Mouse (Mus musculus) cerebellum, postnatal 36 days (tissue): ENCODE measurements around the gene Golgb1.
"Not testable (repeated sequence)": the region's sequence is repeated elsewhere in the genome, so short reads cannot be mapped to it uniquely, and the experiment has no call there.

Source experiments
- DNase-seq, 2 experiments: peaks; one replicate each; pipeline ENCODE4 v3.0.0; 2021 to 2022; ENCODE audit warnings: mixed read lengths in 2 of 2

Golgb1 gene

GRCm38 (mm10) chr16:36874583-36875275 lies at the start of gene Golgb1, which contains the start of gene Eaf2:
Golgb1 (plus strand) TSS chr16:36875140.
Eaf2 (minus strand) TSS chr16:36875003.
- DNase-seq: peak; percentile 93 to 95

GRCm38 (mm10) chr16:36827611-36828053 lies 47.3 kb upstream of the Golgb1 start:
- DNase-seq: no peak

- DNase-seq: peak; percentile 76 to 83
These were observed 46.7 kb upstream of the Golgb1 start, which contains the start of gene Iqcb1 for GRCm38 (mm10) chr16:36828054-36828786. Iqcb1 (plus strand) TSS chr16:36828385.

GRCm38 (mm10) chr16:36828820-36829219 lies 46.1 kb upstream of the Golgb1 start:
- no peak for DNase-seq

- not testable (repeated sequence) for DNase-seq
These were observed 28.0 kb upstream of the Golgb1 start for GRCm38 (mm10) chr16:36846894-36847293.

- DNase-seq: no peak
These were observed 23.7 kb upstream of the Golgb1 start for GRCm38 (mm10) chr16:36851202-36851601.

- DNase-seq: no peak
These were observed 11.4 kb upstream of the Golgb1 start for GRCm38 (mm10) chr16:36863585-36863984.

- DNase-seq: no peak
These were observed 5.5 kb upstream of the Golgb1 start for GRCm38 (mm10) chr16:36869442-36869841.

- peak; percentile 56 to 64 for DNase-seq
These were observed 424 bp downstream of the Golgb1 start for GRCm38 (mm10) chr16:36875276-36875851.

- DNase-seq: no peak
These were observed 2.4 kb downstream of the Golgb1 start for GRCm38 (mm10) chr16:36877316-36877715.

GRCm38 (mm10) chr16:36882737-36883343 lies 7.9 kb downstream of the Golgb1 start:
- DNase-seq: peak in 1 of 2 experiments; percentile 56

GRCm38 (mm10) chr16:36884881-36885280 lies 9.9 kb downstream of the Golgb1 start:
- peak; percentile 19 to 22 for DNase-seq

GRCm38 (mm10) chr16:36885912-36886311 lies 11.0 kb downstream of the Golgb1 start:
- DNase-seq: no peak

- DNase-seq: no peak
These were observed 12.6 kb downstream of the Golgb1 start for GRCm38 (mm10) chr16:36887546-36887945.

GRCm38 (mm10) chr16:36890559-36890958 lies 15.6 kb downstream of the Golgb1 start:
- DNase-seq: no peak

- no peak for DNase-seq
These were observed 16.5 kb downstream of the Golgb1 start for GRCm38 (mm10) chr16:36891415-36891814.

- DNase-seq: no peak
These were observed 18.4 kb downstream of the Golgb1 start for GRCm38 (mm10) chr16:36893317-36893716.

GRCm38 (mm10) chr16:36896712-36897111 lies 21.8 kb downstream of the Golgb1 start:
- DNase-seq: no peak

GRCm38 (mm10) chr16:36903156-36903555 lies 28.2 kb downstream of the Golgb1 start:
- DNase-seq: no peak

GRCm38 (mm10) chr16:36911909-36912308 lies 37.0 kb downstream of the Golgb1 start:
- no peak for DNase-seq

GRCm38 (mm10) chr16:36912311-36912710 lies 37.4 kb downstream of the Golgb1 start:
- no peak for DNase-seq

GRCm38 (mm10) chr16:36914195-36914594 lies 39.3 kb downstream of the Golgb1 start:
- no peak for DNase-seq

- no peak for DNase-seq
These were observed 43.6 kb downstream of the Golgb1 start for GRCm38 (mm10) chr16:36918505-36918904.
